Mouse (Mus musculus): ENCODE measurements around the gene Steap3. TPM values are rescaled to one million over a fixed set of nuclear protein-coding genes. Genes with fewer than 3 reads are reported as not detected.

Steap3 gene
- total and polyA plus RNA-seq, 2 experiments from 2014 or later = 4.8 to 7.8 TPM

GRCm38 (mm10) chr1:120146994-120147393 lies 125.5 kb downstream of the Steap3 start:
- TF ChIP-seq CTCF (IDR thresholded peaks at IDR 0.05; ENCODE audit: low read depth) = peak; percentile 58
- DNase-seq (ENCODE audit: low spot score) = peak; percentile 40
- H3K27ac ChIP-seq = no peak overlapping the region
- H3K4me2 ChIP-seq (ENCODE audit: low read depth, low read length) = no peak overlapping the region
- no peak overlapping the region for H3K4me3 ChIP-seq (ENCODE audit: low read length)
- ATAC-seq = no peak
- H3K9ac ChIP-seq (replicated peaks; ENCODE audit: low read length) = no peak overlapping the region
- no peaks in the 10 kb centered on the region for H3K36me3 ChIP-seq (ENCODE audit: insufficient read depth, low read length)
- no peaks in the 10 kb centered on the region for H3K27me3 ChIP-seq (ENCODE audit: insufficient read depth, low read length)
- H3K4me1 ChIP-seq (ENCODE audit: insufficient read depth, low read length) = 0 out of 2 replicates have a peak, but pooled peaks cover 5% of the 10 kb centered on the region
- no peaks in the 10 kb centered on the region for H3K9me3 ChIP-seq (ENCODE audit: low read length)

- DNase-seq (ENCODE audit: low spot score) = no peak
- Histone ChIP-seq H3K4me3 (ENCODE audit: low read length) (no peak overlapping the region), H3K27ac (no peak overlapping the region), H3K4me1 (ENCODE audit: insufficient read depth, low read length) (0 out of 2 replicates have a peak, but pooled peaks cover 5% of the 10 kb centered on the region), H3K27me3 (ENCODE audit: insufficient read depth, low read length) (no peaks in the 10 kb centered on the region), H3K9ac (replicated peaks; ENCODE audit: low read length) (no peak overlapping the region), H3K4me2 (ENCODE audit: low read depth, low read length) (no peak overlapping the region), H3K36me3 (ENCODE audit: insufficient read depth, low read length) (no peaks in the 10 kb centered on the region), H3K9me3 (ENCODE audit: low read length) (no peaks in the 10 kb centered on the region)
- no peak for TF ChIP-seq CTCF (IDR thresholded peaks at IDR 0.05; ENCODE audit: low read depth)
- no peak for ATAC-seq
- 84% methylated on average over 8 of the region's 8 CpGs for WGBS
Measured at GRCm38 (mm10) chr1:120145527-120146216, 126.8 kb downstream of the Steap3 start.

- H3K27ac ChIP-seq = no peak overlapping the region
- H3K4me2 ChIP-seq (ENCODE audit: low read depth, low read length) = no peak overlapping the region
- no peaks in the 10 kb centered on the region for H3K9me3 ChIP-seq (ENCODE audit: low read length)
- 0 out of 2 replicates have a peak, but pooled peaks cover 5% of the 10 kb centered on the region for H3K4me1 ChIP-seq (ENCODE audit: insufficient read depth, low read length)
- TF ChIP-seq CTCF (IDR thresholded peaks at IDR 0.05; ENCODE audit: low read depth) = no peak
- no peaks in the 10 kb centered on the region for H3K36me3 ChIP-seq (ENCODE audit: insufficient read depth, low read length)
- peak; percentile 77 for ATAC-seq
- WGBS = 38% methylated on average over 5 of the region's 5 CpGs
- H3K4me3 ChIP-seq (ENCODE audit: low read length) = no peak overlapping the region
- no peak overlapping the region for H3K9ac ChIP-seq (replicated peaks; ENCODE audit: low read length)
- DNase-seq (ENCODE audit: low spot score) = peak; percentile 81
- no peaks in the 10 kb centered on the region for H3K27me3 ChIP-seq (ENCODE audit: insufficient read depth, low read length)
Measured at GRCm38 (mm10) chr1:120142551-120142950, 130.0 kb downstream of the Steap3 start.

Other genes starting within 250 kb of the Steap3 start
- 2.9 and 3.8 TPM in 2 replicates for gene Tmem37, start 198.6 kb downstream of the Steap3 start, total RNA-seq (2014; rRNA removed)
- 9.1 and 9.4 TPM in 2 replicates for gene Tmem37, start 198.6 kb downstream of the Steap3 start, polyA plus RNA-seq (2015; fragmentation: Nextera tagmentation; extraction: Ambion mirVana)
- 529 and 602 TPM in 2 replicates for gene Dbi, start 151.6 kb downstream of the Steap3 start, total RNA-seq (2014; rRNA removed)
- gene Dbi, start 151.6 kb downstream of the Steap3 start, polyA plus RNA-seq (2015; fragmentation: Nextera tagmentation; extraction: Ambion mirVana) = 2,773 and 3,206 TPM in 2 replicates
- gene 3110009E18Rik, start 151.5 kb downstream of the Steap3 start, total RNA-seq (2014; rRNA removed) = 2.2 and 2.5 TPM in 2 replicates
- gene 3110009E18Rik, start 151.5 kb downstream of the Steap3 start, polyA plus RNA-seq (2015; fragmentation: Nextera tagmentation; extraction: Ambion mirVana) = 10.7 and 15.2 TPM in 2 replicates
- gene C1ql2, start 67.9 kb upstream of the Steap3 start, total RNA-seq (2014; rRNA removed) = 10.6 and 13.5 TPM in 2 replicates
- gene C1ql2, start 67.9 kb upstream of the Steap3 start, polyA plus RNA-seq (2015; fragmentation: Nextera tagmentation; extraction: Ambion mirVana) = 7.0 and 7.9 TPM in 2 replicates
- not detected in 2 replicates for gene Marco, start 232.3 kb upstream of the Steap3 start, total RNA-seq (2014; rRNA removed)
- gene Marco, start 232.3 kb upstream of the Steap3 start, polyA plus RNA-seq (2015; fragmentation: Nextera tagmentation; extraction: Ambion mirVana) = 0.15 TPM in 1 of 2 replicates, not detected in the other